Mouse (Mus musculus) ES-Bruce4 (cell line): Measurements from ENCODE around the gene Insyn1. TPM values are rescaled to one million over a fixed set of nuclear protein-coding genes. Genes with fewer than 3 reads are reported as not detected.

Experiments used
- H3K27ac ChIP-seq: 2 replicates; pipeline ENCODE4 v1.5.1; 2012; ENCODE audit warnings: low read length, inconsistent platforms; ENCODE audit not compliant: insufficient read depth
- H3K27me3 ChIP-seq: 2 replicates; pipeline ENCODE4 v1.6.1; 2012; ENCODE audit warnings: mild to moderate bottlenecking, low read length, inconsistent platforms; ENCODE audit not compliant: control insufficient read depth, poor library complexity, insufficient read depth, severe bottlenecking
- H3K36me3 ChIP-seq: 2 replicates; pipeline ENCODE4 v1.6.1; 2012; ENCODE audit warnings: inconsistent platforms, mild to moderate bottlenecking, low read length, moderate library complexity; ENCODE audit not compliant: control insufficient read depth, poor library complexity, insufficient read depth, severe bottlenecking
- H3K4me1 ChIP-seq: one replicate; pipeline ENCODE4 v1.8.1; 2011; ENCODE audit warnings: low read length; ENCODE audit not compliant: control insufficient read depth, insufficient read depth
- H3K4me3 ChIP-seq: 2 replicates; pipeline ENCODE4 v1.5.1; 2011; ENCODE audit warnings: low read depth, mild to moderate bottlenecking, low read length
- H3K9ac ChIP-seq: 2 replicates; pipeline ENCODE4 v1.6.1; 2012; ENCODE audit warnings: low read depth, mild to moderate bottlenecking, inconsistent platforms; ENCODE audit not compliant: poor library complexity, severe bottlenecking
- H3K9me3 ChIP-seq: replicated peaks from 2 replicates; pipeline ENCODE4 v1.6.1; 2012; ENCODE audit warnings: mild to moderate bottlenecking, low read length, inconsistent platforms; ENCODE audit not compliant: control insufficient read depth, poor library complexity, insufficient read depth, severe bottlenecking
- CTCF ChIP-seq: IDR thresholded peaks from one replicate; pipeline ENCODE4 v1.8.1; 2011; ENCODE audit warnings: low read depth, low read length
- EP300 ChIP-seq: IDR thresholded peaks from 2 replicates; pipeline ENCODE4 v1.6.1; 2011; ENCODE audit warnings: low read depth, low read length; ENCODE audit not compliant: insufficient read depth
- POLR2A ChIP-seq: IDR thresholded peaks from one replicate; pipeline ENCODE4 v1.8.1; 2011; ENCODE audit warnings: low read length; ENCODE audit not compliant: insufficient read depth
- polyA plus RNA-seq: library from polyadenylated mRNA; stranded (reverse); fragments of >200 nt; gene quantifications from 2 replicates; pipeline ENCODE4 v1.2.4, GENCODE M21; 2011; ENCODE audit warnings: low read depth; ENCODE audit not compliant: missing spikeins, insufficient read depth, insufficient read length

Gene Insyn1
- polyA plus RNA-seq, 1 experiment = 2.2 TPM

DNA sequence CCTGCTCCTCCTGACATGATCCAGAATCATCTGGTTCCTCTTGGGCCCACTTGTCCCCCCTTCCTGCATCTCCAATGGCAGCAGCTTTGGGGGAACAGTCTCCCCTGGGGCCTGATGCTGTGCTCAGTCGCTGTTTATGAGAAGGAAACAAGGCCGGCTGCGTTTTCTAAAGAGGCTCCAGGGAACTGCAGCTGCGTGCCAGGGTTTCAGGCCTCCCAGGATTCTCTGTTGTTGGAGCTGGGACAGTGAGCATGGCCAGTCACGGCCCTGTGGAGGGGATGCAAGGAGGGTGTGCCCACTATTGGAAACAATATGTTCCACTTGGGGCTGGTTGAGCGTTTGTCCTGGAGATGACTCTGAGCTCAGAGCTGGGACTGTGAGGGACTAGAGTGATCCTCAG is 17.9 kb upstream of the Insyn1 start:
- Histone ChIP-seq H3K4me3 (no peak overlapping the region), H3K9me3 (no peaks in the 10 kb centered on the region), H3K27ac (no peak overlapping the region), H3K4me1 (no peaks in the 10 kb centered on the region), H3K9ac (no peak overlapping the region), H3K36me3 (no peaks in the 10 kb centered on the region), H3K27me3 (no peaks in the 10 kb centered on the region)
- TF ChIP-seq CTCF (no peak), POLR2A (no peak), EP300 (no peak)

DNA sequence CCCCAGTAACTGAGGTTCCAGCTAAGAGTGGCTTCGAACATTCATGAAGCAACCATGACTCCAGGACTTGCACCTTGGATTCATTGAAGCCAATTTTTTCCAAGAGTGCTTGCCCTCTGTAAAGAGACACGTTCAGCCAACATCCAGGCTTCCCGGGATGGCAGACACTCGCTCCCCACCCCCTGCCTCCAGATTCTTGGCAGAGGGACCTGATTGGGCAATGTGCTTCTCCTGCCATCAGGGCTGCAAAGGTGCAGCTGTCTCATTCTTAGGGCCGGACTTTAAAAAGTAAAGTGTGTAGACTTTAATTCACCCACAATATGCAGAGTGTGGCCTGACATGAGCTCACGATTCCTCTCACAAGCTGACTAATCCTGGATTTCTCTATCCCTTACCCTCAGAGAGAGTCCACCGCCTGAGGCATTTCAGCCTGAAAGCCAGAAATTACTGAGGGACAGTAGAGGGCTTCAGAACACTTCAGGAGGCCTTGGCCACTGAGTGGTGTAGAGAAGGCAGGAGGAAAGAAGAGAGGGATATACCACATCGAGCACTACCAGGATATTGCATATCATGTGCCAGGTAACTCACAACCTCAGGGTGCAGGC is 15.1 kb upstream of the Insyn1 start:
- no peak overlapping the region for H3K27ac ChIP-seq
- H3K9me3 ChIP-seq = no peaks in the 10 kb centered on the region
- no peaks in the 10 kb centered on the region for H3K27me3 ChIP-seq
- H3K36me3 ChIP-seq = no peaks in the 10 kb centered on the region
- no peak for TF ChIP-seq EP300
- TF ChIP-seq CTCF = no peak
- TF ChIP-seq POLR2A = no peak
- no peaks in the 10 kb centered on the region for H3K4me1 ChIP-seq
- H3K9ac ChIP-seq = no peak overlapping the region
- no peak overlapping the region for H3K4me3 ChIP-seq

GRCm38 (mm10) chr9:58487076-58487475 is 1.3 kb upstream of the Insyn1 start:
- H3K4me3 ChIP-seq = no peak overlapping the region
- H3K4me1 ChIP-seq = peaks cover 2% of the 10 kb centered on the region
- TF ChIP-seq EP300 (peak; percentile 46; the same call in 1 of the 2 replicates), POLR2A (no peak)
- no peaks in the 10 kb centered on the region; the same call in 1 of the 2 replicates for H3K27me3 ChIP-seq
- H3K27ac ChIP-seq = 0 out of 2 replicates have a peak overlapping the region, but pooled peaks have one; percentile 16
- no peak overlapping the region for H3K9ac ChIP-seq
- no peaks in the 10 kb centered on the region for H3K36me3 ChIP-seq
- H3K9me3 ChIP-seq = no peaks in the 10 kb centered on the region

- Histone ChIP-seq H3K4me1 (peaks cover 2% of the 10 kb centered on the region), H3K9ac (peak overlapping the region; percentile 88)
Observed at GRCm38 (mm10) chr9:58489133-58489864, 896 bp downstream of the Insyn1 start.

DNA sequence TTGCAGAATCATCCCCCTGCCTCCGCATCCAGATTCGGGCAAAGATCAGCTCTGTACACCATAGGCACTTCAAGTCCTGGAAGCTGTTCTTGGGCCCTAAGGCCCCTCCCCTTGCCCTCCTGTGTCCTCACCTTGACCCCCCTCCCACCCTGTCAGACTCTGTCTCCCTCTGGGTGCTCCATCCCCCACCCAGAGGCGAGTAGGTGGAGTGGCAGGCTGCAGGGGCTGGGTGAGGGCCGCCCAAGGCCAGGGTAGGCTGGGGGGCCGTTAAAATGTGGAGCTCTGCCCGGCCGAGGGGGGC is 1.4 kb downstream of the Insyn1 start:
- Histone ChIP-seq H3K27me3 (no peaks in the 10 kb centered on the region; the same call in 1 of the 2 replicates), H3K9me3 (no peaks in the 10 kb centered on the region), H3K27ac (no peak overlapping the region), H3K36me3 (no peaks in the 10 kb centered on the region), H3K4me1 (peaks cover 2% of the 10 kb centered on the region), H3K4me3 (peak overlapping the region; percentile 50), H3K9ac (peak overlapping the region; percentile 88)
- no peak for TF ChIP-seq POLR2A
- no peak for TF ChIP-seq EP300
- TF ChIP-seq CTCF = no peak

More at GRCm38 (mm10) chr9:58489133-58489864, 896 bp downstream of the Insyn1 start:
- peak overlapping the region; percentile 74 for H3K4me3 ChIP-seq
- TF ChIP-seq EP300 (no peak), POLR2A (no peak), CTCF (no peak)
- no peaks in the 10 kb centered on the region for H3K9me3 ChIP-seq
- no peak overlapping the region for H3K27ac ChIP-seq
- no peaks in the 10 kb centered on the region for H3K36me3 ChIP-seq
- H3K27me3 ChIP-seq = no peaks in the 10 kb centered on the region; the same call in 1 of the 2 replicates

DNA sequence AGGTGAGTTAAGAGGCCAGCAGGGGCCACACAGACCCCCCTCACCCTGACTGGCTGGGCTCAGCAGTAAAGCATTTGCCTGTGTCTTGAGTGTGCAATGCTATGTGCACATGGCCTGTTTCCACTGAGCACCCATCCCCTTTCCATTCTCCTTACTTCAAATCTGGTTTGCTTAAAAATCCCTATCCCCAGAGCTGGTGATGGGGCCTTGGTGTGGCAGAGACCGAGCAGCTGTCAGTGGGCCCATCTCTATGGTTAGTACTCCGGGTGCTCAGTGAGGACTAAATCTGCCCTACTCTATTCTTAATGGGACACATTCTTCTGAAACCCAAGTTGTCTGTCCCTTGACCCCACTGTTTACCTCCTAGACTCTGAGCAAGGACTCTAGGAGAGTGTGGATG is 2.0 kb downstream of the Insyn1 start:
- no peak overlapping the region for H3K27ac ChIP-seq
- no peak for TF ChIP-seq POLR2A
- TF ChIP-seq EP300 = no peak
- TF ChIP-seq CTCF = no peak
- no peaks in the 10 kb centered on the region for H3K9me3 ChIP-seq
- no peaks in the 10 kb centered on the region for H3K36me3 ChIP-seq
- peak overlapping the region; percentile 50; the same call in 1 of the 2 replicates for H3K4me3 ChIP-seq
- no peaks in the 10 kb centered on the region; the same call in 1 of the 2 replicates for H3K27me3 ChIP-seq
- H3K4me1 ChIP-seq = peaks cover 2% of the 10 kb centered on the region
- H3K9ac ChIP-seq = 0 out of 2 replicates have a peak overlapping the region, but pooled peaks have one; percentile 88
